Mouse (Mus musculus): Measurements from ENCODE around the gene Cnnm2.

DNA sequence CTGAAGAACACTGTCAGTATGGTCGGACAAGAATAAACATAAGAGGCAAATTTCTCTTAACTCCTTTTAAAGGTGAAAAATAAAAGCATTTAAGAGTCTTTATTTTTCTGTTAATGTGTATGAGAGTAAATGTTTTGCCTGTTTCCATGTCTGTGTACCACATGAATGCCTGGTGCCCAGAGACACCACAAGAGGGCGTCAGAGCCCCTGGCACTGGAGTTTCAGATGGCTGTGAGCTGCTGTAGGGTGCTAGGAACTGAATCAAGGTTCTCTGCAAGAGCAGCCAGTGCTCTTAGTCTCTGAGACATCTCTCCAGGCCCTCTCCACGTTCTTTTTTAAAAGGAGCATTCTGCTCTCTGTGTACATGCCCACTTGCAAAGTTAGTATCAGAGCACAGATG, 135.7 kb downstream of the Cnnm2 start:
- TF ChIP-seq GATA1 (IDR thresholded peaks at IDR 0.05; ENCODE audit: borderline replicate concordance, low read length) (no peak), FLI1 (IDR thresholded peaks at IDR 0.05; ENCODE audit: low read length) (no peak)
